Mouse (Mus musculus) erythroblast, embryonic 14.5 days (primary cell): Measurements from ENCODE around the gene Rsph1.

Experiments
- GATA1 ChIP-seq: IDR thresholded peaks from 2 replicates; pipeline ENCODE4 v1.6.1; 2012; ENCODE audit warnings: low read length, inconsistent platforms, mixed read lengths
- TAL1 ChIP-seq: IDR thresholded peaks from 3 replicates; pipeline ENCODE4 v1.6.1; 2012; ENCODE audit warnings: low read length, inconsistent platforms, mixed read lengths

GRCm38 (mm10) chr17:31262715-31263114, 14.5 kb downstream of the Rsph1 start:
- no peak for TF ChIP-seq GATA1
- no peak for TF ChIP-seq TAL1
